Mouse (Mus musculus) central nervous system, embryonic 11.5 days (tissue): ENCODE results near the gene Icmt. TPM values are rescaled to one million over a fixed set of nuclear protein-coding genes. Genes with fewer than 3 reads are reported as not detected.

ENCODE experiments used
- polyA plus RNA-seq: library from polyadenylated mRNA; depleted of rRNA; stranded (reverse); fragments of >200 nt; gene quantifications from 2 replicates; pipeline ENCODE4 v1.2.3, GENCODE M21; 2012; rRNA removed

Gene Icmt
- 16.5 and 21.5 TPM in 2 replicates for polyA plus RNA-seq

GRCm38 (mm10) chr4:152296874-152297861 is at the start of gene Icmt:
Gene Icmt, plus strand, starts transcription at chr4:152297227.

GRCm38 (mm10) chr4:152273621-152274236 is 23.3 kb upstream of the Icmt start, which contains the start of gene Gpr153:
Gene Gpr153, plus strand, starts transcription at chr4:152274232.

GRCm38 (mm10) chr4:152291562-152291961 is 5.5 kb upstream of the Icmt start, which contains the start of gene Hes3:
Gene Hes3, minus strand, starts transcription at chr4:152291662.

GRCm38 (mm10) chr4:152318517-152319234 is 21.6 kb downstream of the Icmt start, which contains the start of gene Rnf207:
Gene Rnf207, minus strand, starts transcription at chr4:152318993.

GRCm38 (mm10) chr4:152325574-152326411 is 28.8 kb downstream of the Icmt start, which contains the start of gene Rpl22:
Gene Rpl22, plus strand, starts transcription at chr4:152325742.

GRCm38 (mm10) chr4:152338419-152339292 is 41.6 kb downstream of the Icmt start, which contains the start of gene Chd5:
Gene Chd5, plus strand, starts transcription at chr4:152338651.

Other genes starting within 250 kb of the Icmt start
- 14.7 and 18.2 TPM in 2 replicates for gene Plekhg5, start 224.7 kb upstream of the Icmt start, polyA plus RNA-seq
- gene Tnfrsf25, start 181.3 kb upstream of the Icmt start, polyA plus RNA-seq = 2.2 and 3.1 TPM in 2 replicates
- 1.8 and 2.6 TPM in 2 replicates for gene Espn, start 144.9 kb upstream of the Icmt start, polyA plus RNA-seq
- gene Hes2, start 138.4 kb upstream of the Icmt start, polyA plus RNA-seq = 0.97 and 1.2 TPM in 2 replicates
- 56.4 and 73.6 TPM in 2 replicates for gene Acot7, start 119.1 kb upstream of the Icmt start, polyA plus RNA-seq
- 17.2 and 17.6 TPM in 2 replicates for gene Gpr153, start 23.0 kb upstream of the Icmt start, polyA plus RNA-seq
- gene Hes3, start 5.6 kb upstream of the Icmt start, polyA plus RNA-seq = 2.3 and 4.1 TPM in 2 replicates
- 7.8 and 10.3 TPM in 2 replicates for gene Rnf207, start 21.8 kb downstream of the Icmt start, polyA plus RNA-seq
- 900 and 1,298 TPM in 2 replicates for gene Rpl22, start 28.5 kb downstream of the Icmt start, polyA plus RNA-seq
- gene Chd5, start 41.4 kb downstream of the Icmt start, polyA plus RNA-seq = 1.3 and 1.5 TPM in 2 replicates
- gene Nphp4, start 179.5 kb downstream of the Icmt start, polyA plus RNA-seq = 6.7 and 7.7 TPM in 2 replicates
- gene Kcnab2, start 180.6 kb downstream of the Icmt start, polyA plus RNA-seq = 6.8 and 7.7 TPM in 2 replicates